Mouse (Mus musculus) macrophage (primary cell): ENCODE data around the gene Eci3. TPM values are rescaled to one million over a fixed set of nuclear protein-coding genes. Genes with fewer than 3 reads are reported as not detected.
"Not testable (repeated sequence)": the region's sequence is repeated elsewhere in the genome, so short reads cannot be mapped to it uniquely, and the experiment has no call there.

Source experiments
- H3K27ac ChIP-seq: fragments of 350-480 bp; formaldehyde crosslinking; 2 replicates; pipeline ENCODE4 v1.9.0; 2021
- H3K36me3 ChIP-seq: fragments of 350-480 bp; formaldehyde crosslinking; 2 replicates; pipeline ENCODE4 v1.9.0; 2021; ENCODE audit errors: inconsistent target
- H3K4me3 ChIP-seq: fragments of 350-480 bp; formaldehyde crosslinking; 2 replicates; pipeline ENCODE4 v1.9.0; 2021; ENCODE audit errors: inconsistent target
- H3K79me2 ChIP-seq: fragments of 350-480 bp; formaldehyde crosslinking; 2 replicates; pipeline ENCODE4 v1.9.0; 2021; ENCODE audit errors: inconsistent target
- WGBS: methylation state at CpG from one replicate; pipeline ENCODE4 v1.1.7; 2026; ENCODE audit warnings: inconsistent platforms; ENCODE audit not compliant: missing documents; 5-methylcytosine and 5-hydroxymethylcytosine counted together
- polyA plus RNA-seq: library from polyadenylated mRNA; stranded (reverse); fragments of 250-400 nt; gene quantifications from 3 replicates; pipeline ENCODE4 v1.2.4, GENCODE M21; 2018; ENCODE audit warnings: inconsistent platforms

The Eci3 gene
- polyA plus RNA-seq, 1 experiment from 2014 or later = not detected

DNA sequence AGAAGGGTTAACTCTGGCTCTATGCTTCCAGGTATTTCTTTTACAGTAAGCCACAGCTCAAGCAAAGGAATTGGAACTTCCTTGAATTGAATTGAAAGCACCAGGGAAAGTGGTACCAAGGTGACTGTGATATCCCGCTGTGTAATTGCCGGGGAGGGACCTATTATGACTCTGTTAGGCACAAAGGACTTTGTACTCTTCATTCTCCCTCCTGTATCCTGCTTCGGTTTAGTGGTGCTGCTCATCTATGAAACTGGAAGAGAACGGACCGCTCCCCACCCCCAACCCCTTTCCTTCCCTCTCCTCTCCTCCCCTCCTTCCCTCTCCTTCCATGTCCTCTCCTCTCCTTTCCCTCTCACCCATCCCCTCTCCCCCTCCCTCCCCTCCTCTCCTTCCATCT is 1.3 kb upstream of the Eci3 start:
- 3% methylated on average over 5 of the region's 5 CpGs for WGBS
- no peak overlapping the region for H3K4me3 ChIP-seq
- no peaks in the 10 kb centered on the region for H3K36me3 ChIP-seq
- no peaks in the 10 kb centered on the region for H3K79me2 ChIP-seq
- no peak overlapping the region for H3K27ac ChIP-seq

DNA sequence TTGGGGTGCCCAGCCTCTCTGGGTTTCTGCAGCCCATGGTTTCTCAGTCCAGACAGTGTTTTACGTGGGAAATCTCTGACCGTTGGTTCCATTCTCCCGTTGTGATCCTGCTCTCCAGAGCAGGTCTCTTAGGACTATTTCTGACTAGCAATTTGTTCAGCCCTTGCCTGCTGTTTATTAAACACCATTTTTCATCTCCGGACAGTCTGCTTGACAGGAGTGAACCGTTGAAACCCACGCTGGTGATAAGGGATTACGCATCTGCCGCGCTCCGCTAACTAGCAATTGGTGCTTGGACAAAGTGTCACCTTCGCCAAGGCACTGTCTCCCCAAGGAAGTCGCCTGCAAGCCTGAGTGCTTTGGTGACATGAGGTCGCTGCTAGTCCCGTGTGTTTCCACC is 809 bp upstream of the Eci3 start:
- 10% methylated on average over 14 of the region's 14 CpGs for WGBS
- Histone ChIP-seq H3K4me3 (no peak overlapping the region), H3K36me3 (no peaks in the 10 kb centered on the region), H3K27ac (no peak overlapping the region), H3K79me2 (no peaks in the 10 kb centered on the region)

DNA sequence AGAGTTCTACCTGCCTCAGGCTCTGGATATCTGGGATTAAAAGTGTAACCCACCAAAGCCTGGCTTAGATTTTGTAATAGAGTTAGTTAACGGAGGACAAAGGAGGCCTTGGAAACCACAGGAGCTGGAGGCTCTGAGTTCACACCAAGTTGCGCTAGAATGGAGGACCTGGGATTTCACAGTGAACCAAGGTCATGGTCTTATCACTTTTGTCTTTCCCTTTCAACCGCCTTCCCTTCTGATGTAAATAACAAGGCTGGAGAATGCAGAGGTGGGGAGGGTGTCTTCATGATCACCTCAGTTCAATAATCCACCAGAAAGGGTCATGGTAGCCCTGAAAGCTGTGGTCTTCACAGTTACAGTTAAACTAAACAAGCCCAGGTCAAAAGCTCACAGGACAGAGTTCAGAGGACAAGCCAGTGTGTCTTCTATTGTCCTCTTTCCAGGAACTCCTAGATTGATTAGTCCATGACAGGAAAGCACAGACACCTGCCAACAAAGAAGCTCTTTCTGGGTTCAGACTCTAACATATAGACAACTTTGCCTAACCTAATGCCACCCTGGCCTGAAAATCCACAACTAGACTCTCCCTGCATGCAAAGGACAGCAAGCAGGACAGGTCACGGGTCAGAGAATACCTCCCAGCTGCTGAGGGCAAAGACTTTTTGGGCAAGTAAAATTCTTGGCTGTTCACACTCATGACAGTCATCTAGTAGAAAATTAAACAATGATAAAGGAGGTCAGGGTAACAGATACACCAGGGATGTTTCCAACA is 2.4 kb downstream of the Eci3 start:
- WGBS = 95% methylated on average over 4 of the region's 4 CpGs
- no peaks in the 10 kb centered on the region for H3K36me3 ChIP-seq
- H3K4me3 ChIP-seq = no peak overlapping the region
- H3K79me2 ChIP-seq = no peaks in the 10 kb centered on the region
- H3K27ac ChIP-seq = no peak overlapping the region

DNA sequence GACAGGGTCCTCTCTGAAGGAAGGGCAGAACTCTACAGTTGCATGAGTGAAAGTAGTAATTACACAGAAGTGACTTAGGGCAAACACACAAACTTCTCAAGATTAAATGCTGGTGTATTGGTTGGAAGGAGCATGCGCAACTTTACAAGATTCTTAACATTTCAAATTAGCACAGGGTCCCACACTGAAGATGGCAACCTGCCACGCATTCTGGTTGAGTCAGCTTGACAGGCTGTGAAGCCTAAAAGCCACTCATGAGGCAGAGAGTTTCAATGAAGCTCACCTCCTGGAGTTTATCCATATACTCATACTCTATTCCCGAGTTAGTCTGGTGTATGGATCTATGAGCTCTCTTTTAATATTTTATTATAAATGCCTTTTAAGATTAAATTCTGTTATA is 5.5 kb downstream of the Eci3 start:
- not testable (repeated sequence) for H3K27ac ChIP-seq, H3K79me2 ChIP-seq, H3K36me3 ChIP-seq, H3K4me3 ChIP-seq
- WGBS = 93% methylated on average over 3 of the region's 3 CpGs

DNA sequence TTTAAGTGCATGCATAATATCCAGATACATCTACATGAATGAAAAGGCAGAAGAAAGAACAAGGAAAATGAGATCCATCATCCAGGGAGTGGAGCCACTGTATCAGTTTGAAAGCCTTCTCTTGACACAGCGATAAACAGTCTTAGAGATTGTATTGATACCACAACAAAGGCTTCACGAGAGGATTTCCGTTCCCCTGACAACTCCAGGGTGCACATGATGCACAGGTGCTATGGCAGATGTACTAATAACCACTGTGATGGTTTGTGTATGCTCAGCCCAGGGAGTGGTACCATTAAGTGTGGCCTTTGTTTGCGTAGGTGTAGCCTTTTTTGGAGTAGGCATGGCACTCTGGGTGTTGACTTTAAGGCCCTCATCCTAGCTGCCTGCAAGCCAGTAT is 6.7 kb downstream of the Eci3 start:
- no peak overlapping the region for H3K27ac ChIP-seq
- no peak overlapping the region for H3K4me3 ChIP-seq
- no peaks in the 10 kb centered on the region for H3K79me2 ChIP-seq
- H3K36me3 ChIP-seq = no peaks in the 10 kb centered on the region
- 100% methylated on average over 4 of the region's 4 CpGs for WGBS

DNA sequence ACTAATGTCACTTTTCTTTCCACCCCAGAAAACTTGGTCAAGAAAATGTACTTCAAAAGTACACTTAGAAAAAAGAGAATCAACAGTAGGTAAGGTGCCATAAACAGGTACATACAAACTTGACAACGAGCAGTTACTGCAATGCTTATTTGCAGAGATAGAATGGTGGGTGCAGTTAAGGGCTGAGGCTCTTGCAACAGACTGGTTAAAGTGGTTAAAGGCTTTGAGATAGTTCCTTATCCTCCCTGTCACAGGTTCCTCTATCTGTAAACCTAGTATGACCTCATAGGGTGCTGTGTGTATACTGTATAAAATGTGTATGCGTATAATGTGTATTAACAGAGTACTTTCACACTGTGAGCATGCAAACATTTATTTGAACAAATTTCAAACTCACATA is 12.2 kb downstream of the Eci3 start:
- not testable (repeated sequence) for H3K4me3 ChIP-seq, H3K36me3 ChIP-seq, H3K79me2 ChIP-seq, H3K27ac ChIP-seq
- WGBS = 39% methylated on average over 2 of the region's 2 CpGs

DNA sequence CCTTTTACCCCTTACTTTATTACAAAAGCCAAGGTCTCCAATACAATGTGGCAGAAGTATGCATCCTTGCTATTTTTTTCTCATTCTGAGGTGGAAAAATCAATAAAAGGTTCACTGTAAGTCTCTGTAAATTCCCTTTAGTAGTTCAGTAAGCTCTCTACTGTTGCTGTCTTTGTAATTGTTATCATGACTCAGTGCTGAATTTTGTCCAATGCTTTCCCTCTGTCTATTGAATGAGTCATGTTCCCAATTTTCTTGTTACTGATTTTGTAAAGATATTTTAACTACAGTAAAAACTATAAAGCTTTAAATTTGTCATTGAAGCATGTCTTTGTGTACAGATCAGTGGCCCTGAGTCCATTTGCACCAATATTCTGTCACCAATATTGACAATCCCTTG is 21.2 kb downstream of the Eci3 start:
- no peak overlapping the region for H3K27ac ChIP-seq
- no peaks in the 10 kb centered on the region for H3K79me2 ChIP-seq
- H3K36me3 ChIP-seq = no peaks in the 10 kb centered on the region
- H3K4me3 ChIP-seq = no peak overlapping the region

DNA sequence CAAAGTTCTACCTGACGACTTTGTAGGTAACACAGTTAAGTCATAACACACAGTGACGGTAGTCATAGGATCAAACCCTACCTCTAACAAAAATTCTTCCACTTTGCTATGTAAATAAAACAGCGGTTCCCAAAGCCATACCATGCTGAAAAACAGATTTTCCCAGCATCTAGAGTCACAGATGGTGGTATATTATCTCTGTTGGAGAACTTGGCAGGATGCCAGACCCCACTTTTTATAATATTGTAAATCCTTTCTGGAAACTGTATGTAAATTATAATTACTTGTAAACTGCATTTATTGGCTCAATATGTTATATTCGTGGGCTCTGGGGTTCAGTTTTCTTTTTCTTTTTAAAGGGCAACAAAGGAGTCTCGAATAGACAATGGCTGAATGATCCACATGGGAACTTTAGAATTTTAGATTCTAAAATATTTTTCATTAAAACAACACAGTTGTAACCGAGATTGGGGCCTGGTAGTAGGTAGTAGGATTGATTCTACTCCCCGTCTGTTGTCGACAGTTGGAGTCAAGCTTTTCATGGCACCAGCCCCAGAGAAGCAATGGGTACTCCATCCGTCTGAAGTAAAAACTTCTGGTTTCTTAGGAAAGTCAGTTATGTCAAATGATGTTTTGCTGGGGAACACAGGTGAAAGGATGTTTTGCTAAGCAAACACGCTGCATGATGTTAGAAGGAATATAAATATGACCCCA is 28.5 kb downstream of the Eci3 start:
- WGBS = 92% methylated on average over 10 of the region's 10 CpGs
- no peak overlapping the region for H3K4me3 ChIP-seq
- H3K36me3 ChIP-seq = no peaks in the 10 kb centered on the region
- H3K79me2 ChIP-seq = no peaks in the 10 kb centered on the region
- no peak overlapping the region for H3K27ac ChIP-seq

DNA sequence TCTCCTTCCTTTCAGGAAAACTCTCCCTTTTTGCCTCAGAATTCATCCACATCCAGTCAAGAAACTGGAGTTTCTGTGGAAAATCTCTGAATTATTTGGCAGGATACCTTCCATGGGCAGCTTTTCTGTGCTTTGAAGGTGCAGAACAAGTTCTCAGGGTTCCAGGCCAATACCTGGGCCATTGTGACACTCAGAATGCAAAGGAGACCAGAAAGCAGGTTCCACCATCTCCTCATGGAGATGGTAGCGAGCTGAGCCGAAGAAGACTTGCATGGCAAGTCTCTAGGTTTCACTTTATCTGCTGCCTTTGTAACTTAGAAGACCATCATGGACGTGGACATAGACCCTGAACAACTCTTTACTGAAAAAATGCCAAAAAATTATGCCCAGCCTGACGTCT is 39.4 kb downstream of the Eci3 start, which contains the start of the genes Fam217a and 4933417A18Rik:
Gene Fam217a (minus strand): TSS at position 101 of the 400 bp plus-strand sequence.
Gene 4933417A18Rik (plus strand): TSS at position 200 of the 400 bp plus-strand sequence.
- whole genome bisulfite sequencing = 92% methylated on average over 4 of the region's 4 CpGs
- no peak within 1 kb of the TSS for H3K27ac ChIP-seq
- no peaks in the 10 kb centered on the region for H3K79me2 ChIP-seq
- no peaks in the 10 kb centered on the region for H3K36me3 ChIP-seq
- H3K4me3 ChIP-seq = no peak within 1 kb of the TSS

DNA sequence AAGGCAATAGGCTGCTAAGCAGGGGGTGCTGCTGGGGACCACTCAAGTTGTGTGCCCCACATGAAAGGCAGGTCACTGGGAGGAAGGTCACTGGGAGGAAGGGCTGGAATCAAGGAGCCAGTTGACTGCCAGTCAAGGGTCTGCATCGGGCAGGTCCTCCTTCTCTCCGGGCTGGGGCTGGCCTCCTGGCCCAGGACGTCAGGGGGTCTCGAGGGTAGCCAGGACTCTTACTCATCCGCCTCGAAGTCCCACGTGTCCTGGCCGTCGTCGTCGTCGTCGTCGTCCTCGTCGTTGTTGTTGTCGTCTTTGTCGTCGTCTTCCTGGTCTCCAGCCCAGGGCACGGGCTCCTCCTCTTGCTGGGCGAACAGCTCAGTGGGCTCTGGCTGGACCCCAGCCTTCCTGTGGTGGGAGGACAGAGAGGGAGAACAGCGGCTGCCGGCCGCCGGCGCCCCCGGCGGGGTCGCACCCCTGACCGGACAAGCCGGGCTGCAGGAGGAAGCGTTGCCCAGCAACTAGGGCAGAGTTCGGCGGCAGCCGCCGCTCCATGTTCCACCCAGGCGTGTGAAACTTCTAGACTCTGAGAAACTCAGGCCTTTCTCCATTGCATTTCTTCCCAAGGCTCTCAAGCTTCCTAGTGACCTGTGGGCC is 47.0 kb downstream of the Eci3 start:
- Histone ChIP-seq H3K36me3 (no peaks in the 10 kb centered on the region), H3K4me3 (no peak overlapping the region)
- 47% methylated on average over 37 of the region's 37 CpGs for WGBS

DNA sequence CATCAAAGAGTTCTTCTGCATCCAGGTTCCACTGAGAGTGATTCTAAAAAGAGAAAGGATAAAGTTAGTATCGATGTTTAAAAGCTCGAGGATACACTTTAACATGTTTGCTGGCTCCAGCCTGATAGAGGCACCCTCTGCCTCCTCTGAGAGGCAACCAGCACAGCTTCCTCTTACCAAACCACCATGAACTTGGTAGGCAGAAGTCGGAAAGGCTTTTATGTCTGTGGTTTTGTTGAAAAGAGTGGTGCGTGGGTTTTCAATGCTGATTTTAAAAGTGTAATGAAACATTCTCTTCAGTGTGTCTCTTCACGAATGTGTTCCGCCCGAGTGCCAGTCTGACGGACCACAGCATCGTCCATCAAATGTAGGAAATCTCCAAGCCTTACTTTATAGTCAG is 49.0 kb downstream of the Eci3 start:
- no peak overlapping the region for H3K27ac ChIP-seq
- no peak overlapping the region for H3K4me3 ChIP-seq
- no peaks in the 10 kb centered on the region for H3K36me3 ChIP-seq
- 12% methylated on average over 9 of the region's 9 CpGs for WGBS
- H3K79me2 ChIP-seq = no peaks in the 10 kb centered on the region

More for the DNA sequence above, 47.0 kb downstream of the Eci3 start:
- H3K27ac ChIP-seq = no peak overlapping the region
- H3K79me2 ChIP-seq = no peaks in the 10 kb centered on the region

Other genes with a start within 250 kb of the Eci3 start
- not detected in 3 replicates for gene Fam50b, start 229.0 kb downstream of the Eci3 start, polyA plus RNA-seq
- gene Prpf4b, start 88.5 kb downstream of the Eci3 start, polyA plus RNA-seq = 38.8 to 42.0 TPM (median 39.1 TPM) in 3 replicates
- gene Fam217a, start 39.5 kb downstream of the Eci3 start, polyA plus RNA-seq = not detected in 3 replicates
- not detected in 3 replicates for gene 4933417A18Rik, start 39.4 kb downstream of the Eci3 start, polyA plus RNA-seq
- 47.3 to 60.7 TPM (median 49.5 TPM) in 3 replicates for gene Eci2, start 63.3 kb upstream of the Eci3 start, polyA plus RNA-seq